Mouse (Mus musculus) hindbrain, postnatal 0 days (tissue): ENCODE measurements around the gene Sars2. TPM values are rescaled to one million over a fixed set of nuclear protein-coding genes. Genes with fewer than 3 reads are reported as not detected.

Source experiments
- ATAC-seq: fragments of 200-750 bp; cut with Nextera tagmentation; 2 replicates; pipeline ENCODE4 v1.8.0; 2017; ENCODE audit warnings: mild to moderate bottlenecking, moderate TSS enrichment, moderate library complexity
- DNase-seq: peaks from one replicate; pipeline ENCODE4 v3.0.0-alpha.2; 2015; ENCODE audit warnings: low spot score
- H3K27ac ChIP-seq: fragments of 300-500 bp; sonication (generic); 2 replicates; pipeline ENCODE4 v1.5.1; 2014; ENCODE audit warnings: mild to moderate bottlenecking
- H3K27me3 ChIP-seq: fragments of 300-500 bp; sonication (generic); 2 replicates; pipeline ENCODE4 v1.6.1; 2014; ENCODE audit warnings: low read length, mixed read lengths; ENCODE audit not compliant: insufficient read depth
- H3K36me3 ChIP-seq: fragments of 300-500 bp; sonication (generic); 2 replicates; pipeline ENCODE4 v1.6.1; 2014; ENCODE audit warnings: low read length, mixed read lengths; ENCODE audit not compliant: insufficient read depth
- H3K4me1 ChIP-seq: fragments of 300-500 bp; sonication (generic); 2 replicates; pipeline ENCODE4 v1.6.1; 2014; ENCODE audit warnings: antibody characterized with exemption, low read length, mixed read lengths; ENCODE audit not compliant: insufficient read depth
- H3K4me2 ChIP-seq: fragments of 300-500 bp; sonication (generic); 2 replicates; pipeline ENCODE4 v1.6.1; 2014; ENCODE audit warnings: low read depth, mild to moderate bottlenecking, low read length, moderate library complexity, mixed read lengths
- H3K4me3 ChIP-seq: fragments of 300-500 bp; sonication (generic); 2 replicates; pipeline ENCODE4 v1.5.1; 2014; ENCODE audit warnings: low read length
- H3K9ac ChIP-seq: fragments of 300-500 bp; sonication (generic); replicated peaks from 2 replicates; pipeline ENCODE4 v1.6.1; 2014; ENCODE audit warnings: mild to moderate bottlenecking, low read length, moderate library complexity, mixed read lengths
- H3K9me3 ChIP-seq: fragments of 300-500 bp; sonication (generic); 2 replicates; pipeline ENCODE4 v1.6.1; 2016; ENCODE audit warnings: low read length, mixed read lengths
- CTCF ChIP-seq: IDR thresholded peaks from 2 replicates; pipeline ENCODE4 v1.5.1; 2016; ENCODE audit warnings: antibody characterized with exemption, control low read depth, low read depth
- WGBS: fragments of 180-500 bp; shearing (Covaris S2); extraction: QIAGEN DNeasy Blood & Tissue Kit; methylation state at CpG from one replicate; pipeline ENCODE4 v1.1.7; 2014; 5-methylcytosine and 5-hydroxymethylcytosine counted together
- polyA plus RNA-seq: library from polyadenylated mRNA; unstranded; fragments of >200 nt; fragmentation: Nextera tagmentation; extraction: Ambion mirVana; gene quantifications from 2 replicates; pipeline ENCODE4 v1.2.1, GENCODE M21; 2015
- total RNA-seq: library from RNA; depleted of rRNA; stranded (reverse); fragments of >200 nt; gene quantifications from 2 replicates; pipeline ENCODE4 v1.2.3, GENCODE M21; 2014

The Sars2 gene
- total and polyA plus RNA-seq, 2 experiments from 2014 or later = 17.3 to 18.9 TPM

DNA sequence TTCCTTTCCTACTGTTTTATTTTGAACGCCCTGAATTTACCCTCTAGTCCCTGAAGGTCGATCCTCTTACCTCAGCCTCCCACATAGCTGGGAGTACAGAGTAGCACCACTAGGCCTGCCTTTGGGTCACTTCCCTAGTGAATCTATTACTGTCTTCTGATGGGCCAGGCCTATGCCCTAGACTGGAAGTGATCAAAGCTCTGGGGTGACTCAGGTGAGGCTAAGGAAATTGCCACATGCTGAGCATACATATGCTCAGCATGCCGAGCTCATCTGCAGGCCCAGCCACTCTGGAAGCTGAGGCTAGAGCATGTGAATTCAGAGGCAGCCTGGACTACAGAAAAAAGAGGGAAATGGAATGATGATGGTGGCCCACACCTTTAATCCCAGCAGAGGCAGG, 31.4 kb downstream of the Sars2 start:
- H3K4me3 ChIP-seq = no peak overlapping the region
- no peak for TF ChIP-seq CTCF
- H3K4me1 ChIP-seq = peaks cover 5% of the 10 kb centered on the region; the same call in 1 of the 2 replicates
- 60% methylated on average over 3 of the region's 3 CpGs for WGBS
- H3K9ac ChIP-seq = no peak overlapping the region
- no peak for ATAC-seq
- H3K27me3 ChIP-seq = no peaks in the 10 kb centered on the region
- H3K27ac ChIP-seq = no peak overlapping the region
- 0 out of 2 replicates have a peak, but pooled peaks cover 6% of the 10 kb centered on the region for H3K36me3 ChIP-seq
- H3K9me3 ChIP-seq = no peaks in the 10 kb centered on the region
- no peak for DNase-seq
- H3K4me2 ChIP-seq = no peak overlapping the region

DNA sequence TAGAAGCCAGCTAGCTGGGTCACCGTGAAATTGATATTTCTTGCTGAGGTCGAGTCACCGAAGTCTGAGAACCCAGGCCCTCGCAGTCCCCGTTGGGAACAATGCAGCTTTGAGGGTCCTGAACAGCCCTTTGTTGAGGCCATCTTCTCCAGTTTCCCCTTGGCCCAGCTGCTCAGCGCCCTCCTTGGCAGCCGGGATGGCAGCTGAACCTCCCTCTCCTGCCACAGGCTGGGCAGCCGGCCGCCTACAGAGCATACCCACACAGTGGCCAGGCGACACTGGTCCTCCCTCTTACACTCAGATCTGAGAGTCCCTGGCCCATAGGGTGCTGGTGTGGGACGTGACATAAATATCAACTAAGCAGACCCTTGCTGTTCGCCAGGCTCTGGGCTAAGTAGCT, 32.4 kb downstream of the Sars2 start:
- H3K4me2 ChIP-seq = no peak overlapping the region
- H3K9ac ChIP-seq = no peak overlapping the region
- no peaks in the 10 kb centered on the region for H3K9me3 ChIP-seq
- H3K4me1 ChIP-seq = 0 out of 2 replicates have a peak, but pooled peaks cover 5% of the 10 kb centered on the region
- 25% methylated on average over 12 of the region's 12 CpGs for WGBS
- no peak for TF ChIP-seq CTCF
- peak overlapping the region; percentile 60 for H3K27ac ChIP-seq
- no peaks in the 10 kb centered on the region for H3K27me3 ChIP-seq
- H3K4me3 ChIP-seq = no peak overlapping the region
- peak; percentile 89 for ATAC-seq
- H3K36me3 ChIP-seq = 0 out of 2 replicates have a peak, but pooled peaks cover 6% of the 10 kb centered on the region
- DNase-seq = peak; percentile 67

DNA sequence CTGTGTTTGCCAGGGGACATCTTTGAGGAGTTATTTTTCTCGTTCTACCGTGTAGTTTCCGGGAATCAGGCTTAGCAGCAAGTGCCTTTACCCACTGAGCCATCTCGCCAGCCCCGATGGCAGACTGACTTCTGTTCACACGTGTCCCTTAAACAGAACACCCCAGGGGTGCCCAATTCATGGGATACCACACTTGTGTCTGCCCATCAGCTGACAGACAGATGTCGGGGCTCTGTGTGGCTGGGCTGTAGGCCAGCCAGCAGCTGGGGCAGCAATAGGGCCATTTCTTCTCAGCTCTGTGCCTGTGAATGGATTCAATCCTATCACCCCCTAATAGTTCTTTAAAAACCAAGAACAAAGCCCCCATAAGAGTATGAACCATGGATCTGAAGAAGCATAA, 33.3 kb downstream of the Sars2 start:
- H3K9ac ChIP-seq = no peak overlapping the region
- 0 out of 2 replicates have a peak, but pooled peaks cover 6% of the 10 kb centered on the region for H3K36me3 ChIP-seq
- 0 out of 2 replicates have a peak, but pooled peaks cover 5% of the 10 kb centered on the region for H3K4me1 ChIP-seq
- no peak overlapping the region for H3K27ac ChIP-seq
- H3K4me2 ChIP-seq = no peak overlapping the region
- H3K9me3 ChIP-seq = no peaks in the 10 kb centered on the region
- H3K4me3 ChIP-seq = no peak overlapping the region
- ATAC-seq = no peak
- H3K27me3 ChIP-seq = no peaks in the 10 kb centered on the region
- no peak for TF ChIP-seq CTCF
- WGBS = 59% methylated on average over 7 of the region's 7 CpGs
- peak; percentile 46 for DNase-seq

DNA sequence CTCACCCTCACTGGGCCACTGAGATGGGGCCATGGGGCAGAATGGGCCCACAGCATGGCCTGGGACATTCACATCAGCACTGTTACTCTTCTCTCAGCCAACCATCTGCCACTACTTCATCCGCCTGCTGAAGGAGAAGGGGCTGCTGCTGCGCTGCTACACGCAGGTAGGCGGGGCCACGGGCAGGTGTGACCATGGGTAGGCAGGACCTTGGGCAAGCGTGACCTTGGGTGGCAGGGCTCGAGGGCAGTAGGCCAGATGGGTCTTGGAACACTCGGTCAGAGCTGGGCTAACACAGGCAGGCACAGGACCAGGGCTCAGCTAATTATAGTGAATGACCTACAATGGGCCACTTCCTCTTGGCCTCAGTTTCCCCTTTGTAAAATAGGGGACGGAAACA, 37.0 kb downstream of the Sars2 start:
- ATAC-seq (no peak), DNase-seq (no peak)
- WGBS = 86% methylated on average over 9 of the region's 9 CpGs
- Histone ChIP-seq H3K4me2 (no peak overlapping the region), H3K27ac (no peak overlapping the region), H3K9ac (no peak overlapping the region), H3K4me1 (0 out of 2 replicates have a peak, but pooled peaks cover 5% of the 10 kb centered on the region), H3K27me3 (no peaks in the 10 kb centered on the region), H3K36me3 (peaks cover 10% of the 10 kb centered on the region; the same call in 1 of the 2 replicates), H3K9me3 (no peaks in the 10 kb centered on the region), H3K4me3 (no peak overlapping the region)
- TF ChIP-seq CTCF = no peak

DNA sequence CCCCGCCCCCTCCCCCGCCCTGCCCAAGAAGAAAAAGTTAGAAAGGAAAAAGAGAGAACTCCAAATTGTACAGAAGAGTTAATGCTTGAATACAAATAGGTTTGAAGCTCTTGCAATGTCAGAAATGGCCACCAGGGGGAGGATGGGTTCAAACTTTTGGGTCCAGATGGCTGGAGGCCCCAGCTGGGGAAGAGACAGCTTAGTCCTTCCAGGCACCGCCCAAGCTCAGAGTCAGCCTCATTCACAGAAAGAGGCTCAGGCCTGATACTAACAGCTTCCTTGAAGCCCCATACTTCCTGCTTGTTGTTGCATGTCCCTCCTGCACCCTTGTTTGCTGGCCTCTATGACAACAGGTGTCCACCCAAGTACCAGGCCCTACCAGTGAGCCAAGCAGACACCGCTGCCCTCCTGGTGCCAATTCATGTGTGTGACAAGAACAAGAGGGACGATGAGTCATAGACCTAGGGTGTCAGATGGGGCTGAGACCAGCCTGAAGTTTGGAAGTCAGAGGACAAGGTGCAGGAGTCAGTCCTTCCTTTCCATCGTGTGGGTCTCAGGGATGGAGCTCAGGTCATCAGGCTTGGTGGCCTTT, 38.4 kb downstream of the Sars2 start:
- peak overlapping the region; percentile 62; the same call in 1 of the 2 replicates for H3K27ac ChIP-seq
- TF ChIP-seq CTCF = peak; percentile 86
- no peak overlapping the region for H3K4me3 ChIP-seq
- ATAC-seq (peak; percentile 78), DNase-seq (peak; percentile 95)
- no peaks in the 10 kb centered on the region for H3K27me3 ChIP-seq
- peaks cover 10% of the 10 kb centered on the region; the same call in 1 of the 2 replicates for H3K36me3 ChIP-seq
- no peaks in the 10 kb centered on the region for H3K4me1 ChIP-seq
- H3K9me3 ChIP-seq = no peaks in the 10 kb centered on the region
- 44% methylated on average over 6 of the region's 6 CpGs for WGBS
- H3K9ac ChIP-seq = no peak overlapping the region
- no peak overlapping the region for H3K4me2 ChIP-seq

DNA sequence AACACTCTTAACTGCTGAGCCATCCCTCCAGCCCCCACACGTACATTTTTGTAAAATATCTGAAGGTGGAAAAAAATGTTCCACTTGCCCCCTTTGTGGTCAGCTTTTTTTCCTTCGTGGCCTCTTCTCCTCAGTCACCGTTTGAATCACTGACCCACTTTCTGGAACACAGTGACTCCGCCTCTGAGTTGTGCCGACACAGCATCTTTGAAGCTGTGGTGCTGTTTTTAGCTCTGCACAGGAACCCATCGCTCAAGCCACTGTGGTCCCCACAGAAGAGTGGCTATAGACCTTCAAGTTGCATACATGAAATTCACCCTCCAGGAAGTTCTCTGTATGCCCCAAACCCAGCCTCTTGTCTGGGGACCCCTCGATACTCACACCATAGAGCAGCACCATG, 39.1 kb downstream of the Sars2 start:
- H3K4me2 ChIP-seq = no peak overlapping the region
- no peaks in the 10 kb centered on the region for H3K9me3 ChIP-seq
- peaks cover 10% of the 10 kb centered on the region; the same call in 1 of the 2 replicates for H3K36me3 ChIP-seq
- peak overlapping the region; percentile 62; the same call in 1 of the 2 replicates for H3K27ac ChIP-seq
- H3K4me1 ChIP-seq = no peaks in the 10 kb centered on the region
- H3K9ac ChIP-seq = no peak overlapping the region
- TF ChIP-seq CTCF = no peak
- no peak overlapping the region for H3K4me3 ChIP-seq
- ATAC-seq (no peak), DNase-seq (no peak)
- 74% methylated on average over 7 of the region's 7 CpGs for WGBS
- H3K27me3 ChIP-seq = no peaks in the 10 kb centered on the region

DNA sequence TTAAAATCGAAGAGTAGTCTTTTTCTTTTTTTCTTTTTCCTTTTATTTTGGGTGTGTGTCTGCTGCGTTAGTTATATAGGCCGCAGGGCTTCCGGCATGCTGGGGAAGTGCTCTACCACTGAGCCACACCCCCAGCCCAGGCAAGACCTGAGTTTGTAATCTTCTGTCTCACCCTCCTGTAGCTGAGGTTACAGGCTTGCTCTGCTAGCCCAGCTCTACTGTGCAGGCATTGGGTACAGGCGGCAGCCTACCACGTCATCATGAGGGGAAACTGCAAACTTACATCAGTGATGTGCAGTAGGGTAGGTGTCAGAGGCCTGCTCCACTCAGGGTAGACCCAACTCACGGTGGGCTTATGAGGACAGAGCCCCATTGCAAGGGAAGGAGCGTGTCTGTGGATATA, 39.5 kb downstream of the Sars2 start:
- Histone ChIP-seq H3K4me3 (no peak overlapping the region), H3K27ac (no peak overlapping the region; the same call in 1 of the 2 replicates), H3K9ac (no peak overlapping the region), H3K27me3 (no peaks in the 10 kb centered on the region), H3K4me2 (no peak overlapping the region), H3K36me3 (peaks cover 10% of the 10 kb centered on the region; the same call in 1 of the 2 replicates), H3K9me3 (no peaks in the 10 kb centered on the region), H3K4me1 (no peaks in the 10 kb centered on the region)
- no peak for TF ChIP-seq CTCF
- DNase-seq = no peak
- 91% methylated on average over 8 of the region's 8 CpGs for WGBS
- ATAC-seq = no peak
